Mouse (Mus musculus) heart, adult 2 months (tissue): Measurements from ENCODE around the gene Tmtc2.

Experiments used
- CTCF ChIP-seq: fragments of 200-600 bp; IDR thresholded peaks from 2 replicates; pipeline ENCODE4 v1.8.1; 2022; ENCODE audit warnings: antibody characterized with exemption, mild to moderate bottlenecking, moderate library complexity
- EP300 ChIP-seq: fragments of 200-500 bp; IDR thresholded peaks from 2 replicates; pipeline ENCODE4 v1.6.1; 2011; ENCODE audit warnings: low read depth, low read length, control low read depth; ENCODE audit not compliant: insufficient read depth
- POLR2A ChIP-seq: fragments of 200-500 bp; IDR thresholded peaks from 2 replicates; pipeline ENCODE4 v1.6.1; 2011; ENCODE audit warnings: mild to moderate bottlenecking, low read depth, low read length, control low read depth; ENCODE audit not compliant: insufficient read depth

GRCm38 (mm10) chr10:105323646-105324192 lies 250.5 kb downstream of the Tmtc2 start:
- TF ChIP-seq EP300 (no peak), CTCF (no peak), POLR2A (no peak)
